Mouse (Mus musculus): ENCODE measurements around the gene Nfix.

- TF ChIP-seq MAFK (IDR thresholded peaks at IDR 0.05; ENCODE audit: insufficient read depth, low read depth, low read length) = no peak
- TF ChIP-seq ZC3H11A (IDR thresholded peaks at IDR 0.05; ENCODE audit: borderline replicate concordance, low read depth, low read length) = no peak
Measured at GRCm38 (mm10) chr8:84780949-84781680, 19.0 kb downstream of the Nfix start.

Measured in ES-E14 (cell line).